Mouse (Mus musculus): ENCODE results near the gene Actl7a.

DNA sequence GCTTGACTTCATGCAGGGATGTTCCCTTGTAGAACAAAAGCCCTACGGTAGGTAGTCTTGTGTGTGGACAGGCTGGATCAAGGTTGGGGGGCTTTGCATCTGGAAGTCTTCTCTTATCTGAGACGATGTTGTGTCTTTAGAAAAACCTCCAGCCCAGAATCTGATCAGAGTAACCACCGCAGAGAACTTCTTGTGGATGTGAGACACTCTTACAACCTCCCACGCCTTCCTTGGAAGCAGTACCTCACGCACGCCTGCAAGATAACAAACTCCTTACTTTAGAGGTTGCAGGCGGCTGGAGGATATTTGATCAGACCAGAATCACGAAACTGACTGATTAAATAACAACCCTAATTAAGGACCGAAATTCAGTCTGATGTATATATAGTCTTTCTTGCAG is 22.8 kb upstream of the Actl7a start:
- TF ChIP-seq CTCF (IDR thresholded peaks at IDR 0.05; ENCODE audit: control insufficient read depth, insufficient read depth, insufficient replicate concordance, low read depth, low read length), result no peak
- TF ChIP-seq POLR2A (IDR thresholded peaks at IDR 0.05; ENCODE audit: control insufficient read depth, low read depth, low read length), result no peak
